Mouse (Mus musculus) central nervous system, embryonic 11.5 days (tissue): ENCODE measurements around the gene Krtap21-1. TPM values are rescaled to one million over a fixed set of nuclear protein-coding genes. Genes with fewer than 3 reads are reported as not detected.

ENCODE experiments used
- polyA plus RNA-seq: library from polyadenylated mRNA; depleted of rRNA; stranded (reverse); fragments of >200 nt; gene quantifications from 2 replicates; pipeline ENCODE4 v1.2.3, GENCODE M21; 2012; rRNA removed

The Krtap21-1 gene
- polyA plus RNA-seq: not detected in 2 replicates

GRCm38 (mm10) chr16:89403768-89404167 lies at the start of gene Krtap21-1:
Gene Krtap21-1, minus strand, starts transcription at chr16:89403868.

GRCm38 (mm10) chr16:89420011-89420410 lies 16.3 kb upstream of the Krtap21-1 start, which contains the start of gene Krtap6-2:
Gene Krtap6-2, minus strand, starts transcription at chr16:89420111.

Other genes with a start within 250 kb of the Krtap21-1 start
- gene Gm9789, start 245.9 kb downstream of the Krtap21-1 start, polyA plus RNA-seq: not detected in 2 replicates
- not detected in 2 replicates for gene Gm7735, start 234.4 kb downstream of the Krtap21-1 start, polyA plus RNA-seq
- not detected in 2 replicates for gene 1110057P08Rik, start 229.1 kb downstream of the Krtap21-1 start, polyA plus RNA-seq
- not detected in 2 replicates for gene Krtap20-2, start 198.0 kb downstream of the Krtap21-1 start, polyA plus RNA-seq
- gene Krtap6-2, start 16.2 kb upstream of the Krtap21-1 start, polyA plus RNA-seq: not detected in 2 replicates
- not detected in 2 replicates for gene Krtap8-1, start 84.1 kb upstream of the Krtap21-1 start, polyA plus RNA-seq
- 0.19 and 0.36 TPM in 2 replicates for gene Krtap7-1, start 104.5 kb upstream of the Krtap21-1 start, polyA plus RNA-seq
- gene Krtap11-1, start 167.3 kb upstream of the Krtap21-1 start, polyA plus RNA-seq: not detected in 2 replicates